Mouse (Mus musculus): ENCODE measurements around the gene Ppp1r18. TPM values are rescaled to one million over a fixed set of nuclear protein-coding genes. Genes with fewer than 3 reads are reported as not detected.

Ppp1r18 gene
- polyA plus RNA-seq, 1 experiment, result 11.1 TPM

DNA sequence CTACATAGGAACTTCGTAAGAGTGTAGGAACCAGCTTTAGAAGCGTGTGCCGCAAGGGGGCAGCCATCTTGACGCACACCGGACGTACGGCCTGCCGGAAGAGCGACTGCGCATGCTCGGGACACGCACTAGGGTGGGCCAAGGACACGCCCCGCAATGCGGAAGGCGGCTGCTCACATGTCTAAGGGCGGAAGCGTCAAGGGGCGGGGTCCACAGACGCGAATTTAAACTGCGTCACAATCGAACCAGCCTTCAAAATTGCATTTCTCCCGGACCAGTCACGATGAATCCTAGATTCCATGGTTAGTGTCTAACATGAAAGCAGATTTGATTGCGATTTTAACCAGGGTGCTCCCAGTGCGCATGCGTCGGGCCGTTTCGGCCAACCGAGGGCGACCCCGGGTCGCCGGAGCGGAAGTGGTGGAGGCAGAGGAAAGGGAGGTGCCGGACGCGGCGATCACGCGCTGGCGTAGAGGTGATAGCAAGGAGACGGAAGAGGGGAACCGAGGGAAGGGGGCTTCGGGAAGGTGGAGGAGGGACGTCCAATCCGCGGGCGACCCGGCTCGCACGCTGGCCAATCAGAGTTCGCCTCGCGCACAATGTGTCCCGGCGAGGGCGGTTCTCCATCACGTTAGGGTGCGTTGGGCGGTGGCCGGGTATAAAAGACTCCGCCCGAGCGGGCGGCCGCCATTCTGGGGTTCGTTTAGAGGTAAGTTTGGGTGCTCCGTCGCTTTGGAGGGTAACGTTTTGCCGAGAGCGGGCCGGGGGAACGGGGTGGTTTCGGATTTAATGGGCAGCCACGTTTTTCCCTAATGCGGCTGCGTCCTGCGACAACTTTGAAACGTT is 51.1 kb downstream of the Ppp1r18 start, which contains the start of the genes Mrps18b and Ppp1r10:
Gene Mrps18b (minus strand): TSS at position 93 of the 846 bp plus-strand sequence.
Gene Ppp1r10 (plus strand): TSS at position 138 of the 846 bp plus-strand sequence.
- Histone ChIP-seq H3K4me3 (ENCODE audit: insufficient read depth, low read length) (peak within 1 kb of the TSS; percentile 57), H3K4me1 (ENCODE audit: control insufficient read depth, insufficient read depth, low read length) (peaks cover 8% of the 10 kb centered on the region; the same call in 1 of the 2 replicates), H3K27ac (ENCODE audit: insufficient read depth, low read length) (peak within 1 kb of the TSS; percentile 90)
- peak; percentile 36; the same call in 1 of the 2 replicates for TF ChIP-seq CTCF (IDR thresholded peaks at IDR 0.05; ENCODE audit: extremely low read depth, insufficient read depth, low read length)
- peak; percentile 98 for TF ChIP-seq POLR2A (IDR thresholded peaks at IDR 0.05; ENCODE audit: extremely low read depth, insufficient read depth, low read length)

DNA sequence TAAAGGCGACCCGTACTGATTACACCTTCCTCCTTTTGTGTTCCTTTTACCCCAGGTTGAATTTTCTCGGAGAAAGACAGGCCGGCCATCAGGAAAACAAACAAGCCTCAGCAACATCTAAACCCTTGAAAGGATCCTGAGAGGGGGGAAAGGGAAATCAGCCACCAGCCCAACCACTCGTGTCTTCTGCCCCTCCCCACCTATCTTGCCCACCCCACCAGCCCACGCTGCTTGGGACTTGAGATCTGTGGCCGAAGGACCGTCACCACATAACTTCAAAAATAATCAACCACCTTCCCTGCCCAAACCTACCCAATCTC is 51.7 kb downstream of the Ppp1r18 start:
- H3K4me3 ChIP-seq (ENCODE audit: insufficient read depth, low read length), result peak overlapping the region; percentile 57
- TF ChIP-seq CTCF (IDR thresholded peaks at IDR 0.05; ENCODE audit: extremely low read depth, insufficient read depth, low read length) (no peak), POLR2A (IDR thresholded peaks at IDR 0.05; ENCODE audit: extremely low read depth, insufficient read depth, low read length) (no peak)

GRCm38 (mm10) chr17:35917463-35918251 is 52.3 kb downstream of the Ppp1r18 start:
- H3K4me1 ChIP-seq (ENCODE audit: control insufficient read depth, insufficient read depth, low read length), result peaks cover 8% of the 10 kb centered on the region; the same call in 1 of the 2 replicates
- TF ChIP-seq POLR2A (IDR thresholded peaks at IDR 0.05; ENCODE audit: extremely low read depth, insufficient read depth, low read length) (peak; percentile 72), CTCF (IDR thresholded peaks at IDR 0.05; ENCODE audit: extremely low read depth, insufficient read depth, low read length) (no peak)

More for the DNA sequence above, 51.7 kb downstream of the Ppp1r18 start:
- Histone ChIP-seq H3K27ac (ENCODE audit: insufficient read depth, low read length) (peak overlapping the region; percentile 90), H3K4me1 (ENCODE audit: control insufficient read depth, insufficient read depth, low read length) (peaks cover 8% of the 10 kb centered on the region; the same call in 1 of the 2 replicates)

GRCm38 (mm10) chr17:35918276-35919059 is 53.1 kb downstream of the Ppp1r18 start:
- TF ChIP-seq POLR2A (IDR thresholded peaks at IDR 0.05; ENCODE audit: extremely low read depth, insufficient read depth, low read length), result peak; percentile 62
- TF ChIP-seq CTCF (IDR thresholded peaks at IDR 0.05; ENCODE audit: extremely low read depth, insufficient read depth, low read length), result no peak

More at GRCm38 (mm10) chr17:35917463-35918251, 52.3 kb downstream of the Ppp1r18 start:
- Histone ChIP-seq H3K27ac (ENCODE audit: insufficient read depth, low read length) (peak overlapping the region; percentile 90), H3K4me3 (ENCODE audit: insufficient read depth, low read length) (peak overlapping the region; percentile 57)

GRCm38 (mm10) chr17:35919060-35919715 is 53.8 kb downstream of the Ppp1r18 start:
- TF ChIP-seq CTCF (IDR thresholded peaks at IDR 0.05; ENCODE audit: extremely low read depth, insufficient read depth, low read length), result no peak
- TF ChIP-seq POLR2A (IDR thresholded peaks at IDR 0.05; ENCODE audit: extremely low read depth, insufficient read depth, low read length), result peak; percentile 73
- peak overlapping the region; percentile 28 for H3K4me3 ChIP-seq (ENCODE audit: insufficient read depth, low read length)
- H3K27ac ChIP-seq (ENCODE audit: insufficient read depth, low read length), result peak overlapping the region; percentile 50
- H3K4me1 ChIP-seq (ENCODE audit: control insufficient read depth, insufficient read depth, low read length), result peaks cover 8% of the 10 kb centered on the region; the same call in 1 of the 2 replicates

More at GRCm38 (mm10) chr17:35918276-35919059, 53.1 kb downstream of the Ppp1r18 start:
- Histone ChIP-seq H3K4me1 (ENCODE audit: control insufficient read depth, insufficient read depth, low read length) (peaks cover 8% of the 10 kb centered on the region; the same call in 1 of the 2 replicates), H3K27ac (ENCODE audit: insufficient read depth, low read length) (peak overlapping the region; percentile 86), H3K4me3 (ENCODE audit: insufficient read depth, low read length) (peak overlapping the region; percentile 57)

- Histone ChIP-seq H3K4me3 (ENCODE audit: insufficient read depth, low read length) (peak overlapping the region; percentile 28; the same call in 1 of the 2 replicates), H3K4me1 (ENCODE audit: control insufficient read depth, insufficient read depth, low read length) (peaks cover 8% of the 10 kb centered on the region; the same call in 1 of the 2 replicates), H3K27ac (ENCODE audit: insufficient read depth, low read length) (peak overlapping the region; percentile 50; the same call in 1 of the 2 replicates)
- TF ChIP-seq CTCF (IDR thresholded peaks at IDR 0.05; ENCODE audit: extremely low read depth, insufficient read depth, low read length) (no peak), POLR2A (IDR thresholded peaks at IDR 0.05; ENCODE audit: extremely low read depth, insufficient read depth, low read length) (no peak)
These were observed 54.5 kb downstream of the Ppp1r18 start for GRCm38 (mm10) chr17:35919864-35920301.

GRCm38 (mm10) chr17:35920384-35920783 is 55.0 kb downstream of the Ppp1r18 start:
- Histone ChIP-seq H3K4me1 (ENCODE audit: control insufficient read depth, insufficient read depth, low read length) (peaks cover 8% of the 10 kb centered on the region; the same call in 1 of the 2 replicates), H3K4me3 (ENCODE audit: insufficient read depth, low read length) (no peak overlapping the region), H3K27ac (ENCODE audit: insufficient read depth, low read length) (no peak overlapping the region)
- no peak for TF ChIP-seq POLR2A (IDR thresholded peaks at IDR 0.05; ENCODE audit: extremely low read depth, insufficient read depth, low read length)

DNA sequence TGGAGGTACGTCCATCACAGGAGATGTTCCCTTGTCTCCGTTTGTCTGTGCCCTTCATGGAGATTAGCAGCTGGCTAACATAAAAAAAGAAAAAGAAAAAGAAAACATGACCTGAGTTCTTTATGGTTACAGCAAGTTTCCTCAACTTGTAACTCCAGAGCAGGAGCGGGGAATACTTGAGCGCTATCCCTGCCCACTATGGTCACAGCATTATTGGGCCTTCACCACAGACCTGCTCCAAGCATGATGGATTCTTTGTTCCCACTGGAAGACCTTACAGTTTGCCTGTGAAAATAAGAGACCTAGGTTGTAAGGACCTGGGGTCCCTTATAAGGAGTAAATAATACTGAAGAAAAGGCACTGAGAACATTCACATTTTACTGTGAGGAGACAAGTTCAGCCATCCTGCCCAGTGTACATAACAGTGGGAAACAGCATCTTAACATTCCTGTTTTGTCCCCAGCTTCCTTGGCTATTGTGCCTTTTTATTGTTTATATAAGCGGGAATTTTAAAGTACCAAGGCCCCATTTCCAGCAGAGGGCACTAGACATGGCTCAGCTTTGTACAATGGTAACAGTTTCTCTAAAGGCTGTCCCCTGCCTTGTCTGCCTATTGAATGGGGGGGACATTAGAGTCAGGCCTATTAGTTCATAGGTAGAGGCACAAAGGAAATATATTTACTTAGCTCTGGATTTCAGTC is 55.6 kb downstream of the Ppp1r18 start:
- Histone ChIP-seq H3K4me1 (ENCODE audit: control insufficient read depth, insufficient read depth, low read length) (peaks cover 7% of the 10 kb centered on the region; the same call in 1 of the 2 replicates), H3K4me3 (ENCODE audit: insufficient read depth, low read length) (no peak overlapping the region), H3K27ac (ENCODE audit: insufficient read depth, low read length) (no peak overlapping the region)
- TF ChIP-seq CTCF (IDR thresholded peaks at IDR 0.05; ENCODE audit: extremely low read depth, insufficient read depth, low read length) (peak; percentile 40; the same call in 1 of the 2 replicates), POLR2A (IDR thresholded peaks at IDR 0.05; ENCODE audit: extremely low read depth, insufficient read depth, low read length) (0 out of 2 replicates have a peak, but pooled peaks have one; percentile 11)

Data from cortical plate, adult 2 months (tissue).